ENCODE assay signal across 8 mouse cellular contexts in the genomic region with DNA sequence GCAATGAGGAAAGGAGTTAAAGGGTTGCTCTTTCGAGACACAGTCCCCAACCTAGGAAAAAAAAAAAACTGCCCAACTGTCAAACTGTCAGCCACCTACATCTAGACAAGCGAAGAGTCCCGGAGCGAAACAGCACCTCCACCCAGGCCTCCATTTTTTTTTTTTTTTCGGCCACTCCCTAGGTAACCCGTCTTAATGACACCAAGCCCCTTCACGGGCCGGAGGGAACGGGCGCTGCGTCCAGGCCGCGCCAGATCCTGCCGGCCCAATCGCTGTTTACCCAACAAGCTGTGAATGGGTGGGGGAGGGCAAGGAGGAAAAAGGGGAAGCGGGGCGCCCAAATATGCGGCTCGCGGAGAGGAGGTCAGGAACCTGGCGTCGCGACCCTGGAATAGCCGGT. TPM values are rescaled to one million over a fixed set of nuclear protein-coding genes. Genes with fewer than 3 reads are reported as not detected.
A peak's percentile ranks its signal among the peaks of the same experiment; 100 is the strongest.
DNase-seq lines count a peak whose midpoint lies in the region; ATAC-seq and TF ChIP-seq lines count a peak whose summit lies in the region.

No protein-coding gene starts in this region.

- peak overlapping the region; percentile 84 for H3K9ac ChIP-seq in hindbrain, embryonic 11.5 days (ENCODE audit: low read depth, low read length)
- H3K9ac ChIP-seq in liver, embryonic 13.5 days, result peak overlapping the region; percentile 97
- peak overlapping the region; percentile 75 for H3K9ac ChIP-seq in neural tube, embryonic 11.5 days (ENCODE audit: low read length)

- 4% methylated on average over 24 of the region's 24 CpGs for WGBS in hindbrain, embryonic 11.5 days
- WGBS in liver, embryonic 13.5 days (ENCODE audit: insufficient replicate concordance), result under 1% methylated on average over 24 of the region's 24 CpGs
- WGBS in neural tube, embryonic 11.5 days, result 2% methylated on average over 24 of the region's 24 CpGs

- peak overlapping the region; percentile 93 for H3K27ac ChIP-seq in gastrocnemius, adult 2 months
- peak overlapping the region; percentile 60; the same call in 1 of the 2 replicates for H3K27ac ChIP-seq in brown adipose tissue, adult 24 weeks (replicated peaks; ENCODE audit: low read depth, low read length)
- H3K27ac ChIP-seq in hindbrain, embryonic 11.5 days (ENCODE audit: low read depth, low read length), result 0 out of 2 replicates have a peak overlapping the region, but pooled peaks have one; percentile 30
- H3K27ac ChIP-seq in liver, embryonic 13.5 days, result peak overlapping the region; percentile 89
- H3K27ac ChIP-seq in neural tube, embryonic 11.5 days (ENCODE audit: low read depth, low read length), result no peak overlapping the region

- peak overlapping the region; percentile 94 for H3K4me3 ChIP-seq in gastrocnemius, adult 2 months
- H3K4me3 ChIP-seq in brown adipose tissue, adult 24 weeks (ENCODE audit: insufficient read depth, low read depth, low read length), result peak overlapping the region; percentile 81
- peak overlapping the region; percentile 91 for H3K4me3 ChIP-seq in hindbrain, embryonic 11.5 days (ENCODE audit: low read depth, low read length)
- peak overlapping the region; percentile 91 for H3K4me3 ChIP-seq in liver, embryonic 13.5 days (replicated peaks)
- H3K4me3 ChIP-seq in neural tube, embryonic 11.5 days (ENCODE audit: low read depth, low read length), result peak overlapping the region; percentile 83

- no peak for TF ChIP-seq CTCF in gastrocnemius, adult 2 months (IDR thresholded peaks at IDR 0.05)

- H3K4me2 ChIP-seq in hindbrain, embryonic 11.5 days (replicated peaks; ENCODE audit: low read depth, low read length), result peak overlapping the region; percentile 92
- H3K4me2 ChIP-seq in liver, embryonic 13.5 days, result peak overlapping the region; percentile 88
- H3K4me2 ChIP-seq in neural tube, embryonic 11.5 days (ENCODE audit: low read depth), result peak overlapping the region; percentile 77

- ATAC-seq in hindbrain, embryonic 11.5 days (ENCODE audit: low FRiP score), result peak; percentile 2; the same call in 1 of the 2 replicates
- ATAC-seq in liver, embryonic 13.5 days (ENCODE audit: low read depth), result peak; percentile 39
- ATAC-seq in neural tube, embryonic 11.5 days (ENCODE audit: insufficient read depth, low FRiP score, low TSS enrichment), result 0 out of 2 replicates have a peak, but pooled peaks have one; percentile 3

- no peak for DNase-seq in gastrocnemius, adult 2 months
- no peak for DNase-seq in gastrocnemius, postnatal 10 days
- no peak for DNase-seq in hindbrain, embryonic 11.5 days (ENCODE audit: low spot score)
- DNase-seq in liver, embryonic 13.5 days, result peak; percentile 41
- DNase-seq in neural tube, embryonic 11.5 days (ENCODE audit: low spot score), result no peak
- no peak for DNase-seq in adrenal gland, adult 2 months
- no peak for DNase-seq in thymus, adult 18-20 months

- H3K36me3 ChIP-seq in hindbrain, embryonic 11.5 days (ENCODE audit: control insufficient read depth, insufficient read depth, low read length), result peaks cover 3% of the 10 kb centered on the region; the same call in 1 of the 2 replicates
- peaks cover 44% of the 10 kb centered on the region for H3K36me3 ChIP-seq in liver, embryonic 13.5 days
- peaks cover 3% of the 10 kb centered on the region; the same call in 1 of the 2 replicates for H3K36me3 ChIP-seq in neural tube, embryonic 11.5 days (ENCODE audit: control insufficient read depth, insufficient read depth, low read length)

- no peaks in the 10 kb centered on the region for H3K9me3 ChIP-seq in hindbrain, embryonic 11.5 days (ENCODE audit: control insufficient read depth, low read length)
- H3K9me3 ChIP-seq in liver, embryonic 13.5 days (replicated peaks), result no peaks in the 10 kb centered on the region
- H3K9me3 ChIP-seq in neural tube, embryonic 11.5 days (ENCODE audit: control insufficient read depth, low read length), result no peaks in the 10 kb centered on the region

- H3K27me3 ChIP-seq in hindbrain, embryonic 11.5 days (ENCODE audit: control insufficient read depth, insufficient read depth, low read length), result no peaks in the 10 kb centered on the region
- H3K27me3 ChIP-seq in liver, embryonic 13.5 days, result peaks cover 28% of the 10 kb centered on the region
- no peaks in the 10 kb centered on the region for H3K27me3 ChIP-seq in neural tube, embryonic 11.5 days (ENCODE audit: control insufficient read depth, insufficient read depth, low read length)

- H3K4me1 ChIP-seq in brown adipose tissue, adult 24 weeks (ENCODE audit: control insufficient read depth, insufficient read depth, insufficient read length, low read length), result peaks cover 8% of the 10 kb centered on the region
- H3K4me1 ChIP-seq in hindbrain, embryonic 11.5 days (replicated peaks; ENCODE audit: control insufficient read depth, insufficient read depth, low read length), result peaks cover 8% of the 10 kb centered on the region; the same call in 1 of the 2 replicates
- H3K4me1 ChIP-seq in liver, embryonic 13.5 days (replicated peaks), result peaks cover 62% of the 10 kb centered on the region
- H3K4me1 ChIP-seq in neural tube, embryonic 11.5 days (ENCODE audit: control insufficient read depth, insufficient read depth, low read length), result peaks cover 22% of the 10 kb centered on the region

- intact Hi-C loops in gastrocnemius, adult 2 months (cut with DNase I), result no loop called here

RNA-seq across cellular contexts. Expression of a gene that starts 0.5 kb away (rescaled TPM):
- 10 to 100 TPM; 81.4 to 83.9 TPM for total RNA-seq in gastrocnemius, adult 2 months (2021)
- 10 to 100 TPM; 60.6 to 74.5 TPM for total RNA-seq in gastrocnemius, postnatal 10 days (2021)
- polyA plus RNA-seq in brown adipose tissue, adult 24 weeks (2012; ENCODE audit: insufficient read depth, insufficient read length, missing spikeins), result 145 and 164 TPM in 2 replicates
- polyA plus RNA-seq in hindbrain, embryonic 11.5 days (2014; fragmentation: Nextera tagmentation; extraction: Ambion mirVana), result 233 and 246 TPM in 2 replicates
- polyA plus RNA-seq in liver, embryonic 13.5 days (2015; fragmentation: Nextera tagmentation; extraction: Ambion mirVana), result 158 and 159 TPM in 2 replicates
- polyA plus RNA-seq in neural tube, embryonic 11.5 days (2014; fragmentation: Nextera tagmentation; extraction: Ambion mirVana), result 235 and 249 TPM in 2 replicates
- 100 to 1,000 TPM; 208 to 226 TPM for total RNA-seq in adrenal gland, adult 2 months (2021)
- 597 and 627 TPM in 2 replicates for polyA plus RNA-seq in adrenal gland, adult 2 months (2012; rRNA removed)

RNA-seq across cellular contexts. Expression of a gene that starts 3.4 kb away (rescaled TPM):
- total RNA-seq in gastrocnemius, adult 2 months (2021), result 1 to 10 TPM; 1.4 to 2.2 TPM
- total RNA-seq in gastrocnemius, postnatal 10 days (2021), result 10 to 100 TPM; 12.3 to 15.0 TPM
- polyA plus RNA-seq in brown adipose tissue, adult 24 weeks (2012; ENCODE audit: insufficient read depth, insufficient read length, missing spikeins), result 1.3 and 1.5 TPM in 2 replicates
- 27.3 and 27.9 TPM in 2 replicates for polyA plus RNA-seq in hindbrain, embryonic 11.5 days (2014; fragmentation: Nextera tagmentation; extraction: Ambion mirVana)
- 1.8 and 1.9 TPM in 2 replicates for polyA plus RNA-seq in liver, embryonic 13.5 days (2015; fragmentation: Nextera tagmentation; extraction: Ambion mirVana)
- 30.9 and 32.1 TPM in 2 replicates for polyA plus RNA-seq in neural tube, embryonic 11.5 days (2014; fragmentation: Nextera tagmentation; extraction: Ambion mirVana)
- total RNA-seq in adrenal gland, adult 2 months (2021), result 10 to 100 TPM in 1 of 2 experiments, 1 to 10 TPM in 1; 8.7 to 12.1 TPM
- 63.8 and 65.8 TPM in 2 replicates for polyA plus RNA-seq in adrenal gland, adult 2 months (2012; rRNA removed)

RNA-seq across cellular contexts. Expression of a gene that starts 5.2 kb away (rescaled TPM):
- total RNA-seq in gastrocnemius, adult 2 months (2021), result 1 to 10 TPM; 2.4 to 3.2 TPM
- total RNA-seq in gastrocnemius, postnatal 10 days (2021), result 1 to 10 TPM; 3.1 to 3.3 TPM
- 1.7 and 4.4 TPM in 2 replicates for polyA plus RNA-seq in brown adipose tissue, adult 24 weeks (2012; ENCODE audit: insufficient read depth, insufficient read length, missing spikeins)
- 21.0 and 26.8 TPM in 2 replicates for polyA plus RNA-seq in hindbrain, embryonic 11.5 days (2014; fragmentation: Nextera tagmentation; extraction: Ambion mirVana)
- 9.8 and 10.5 TPM in 2 replicates for polyA plus RNA-seq in liver, embryonic 13.5 days (2015; fragmentation: Nextera tagmentation; extraction: Ambion mirVana)
- 23.8 and 25.0 TPM in 2 replicates for polyA plus RNA-seq in neural tube, embryonic 11.5 days (2014; fragmentation: Nextera tagmentation; extraction: Ambion mirVana)
- 1 to 10 TPM; 9.5 to 9.7 TPM for total RNA-seq in adrenal gland, adult 2 months (2021)
- polyA plus RNA-seq in adrenal gland, adult 2 months (2012; rRNA removed), result 16.5 and 18.9 TPM in 2 replicates

RNA-seq across cellular contexts. Expression of a gene that starts 14.3 kb away (rescaled TPM):
- total RNA-seq in gastrocnemius, adult 2 months (2021), result under 1 TPM in 1 of 2 experiments, not detected in 1; 0.08 TPM
- under 1 TPM; 0.70 to 0.81 TPM for total RNA-seq in gastrocnemius, postnatal 10 days (2021)
- not detected in 2 replicates for polyA plus RNA-seq in brown adipose tissue, adult 24 weeks (2012; ENCODE audit: insufficient read depth, insufficient read length, missing spikeins)
- polyA plus RNA-seq in hindbrain, embryonic 11.5 days (2014; fragmentation: Nextera tagmentation; extraction: Ambion mirVana), result 1.7 and 1.8 TPM in 2 replicates
- 1.0 and 1.1 TPM in 2 replicates for polyA plus RNA-seq in liver, embryonic 13.5 days (2015; fragmentation: Nextera tagmentation; extraction: Ambion mirVana)
- polyA plus RNA-seq in neural tube, embryonic 11.5 days (2014; fragmentation: Nextera tagmentation; extraction: Ambion mirVana), result 0.81 and 1.8 TPM in 2 replicates
- 1 to 10 TPM in 1 of 2 experiments, under 1 TPM in 1; 0.52 to 1.1 TPM for total RNA-seq in adrenal gland, adult 2 months (2021)
- polyA plus RNA-seq in adrenal gland, adult 2 months (2012; rRNA removed), result 2.4 and 2.5 TPM in 2 replicates

RNA-seq across cellular contexts. Expression of a gene that starts 28.2 kb away (rescaled TPM):
- total RNA-seq in gastrocnemius, adult 2 months (2021), result 100 to 1,000 TPM; 267 to 281 TPM
- 100 to 1,000 TPM; 146 to 154 TPM for total RNA-seq in gastrocnemius, postnatal 10 days (2021)
- 28.3 and 48.3 TPM in 2 replicates for polyA plus RNA-seq in brown adipose tissue, adult 24 weeks (2012; ENCODE audit: insufficient read depth, insufficient read length, missing spikeins)
- polyA plus RNA-seq in hindbrain, embryonic 11.5 days (2014; fragmentation: Nextera tagmentation; extraction: Ambion mirVana), result 43.8 and 54.5 TPM in 2 replicates
- polyA plus RNA-seq in liver, embryonic 13.5 days (2015; fragmentation: Nextera tagmentation; extraction: Ambion mirVana), result 22.5 and 25.9 TPM in 2 replicates
- 56.3 and 67.0 TPM in 2 replicates for polyA plus RNA-seq in neural tube, embryonic 11.5 days (2014; fragmentation: Nextera tagmentation; extraction: Ambion mirVana)
- total RNA-seq in adrenal gland, adult 2 months (2021), result 10 to 100 TPM; 35.8 to 46.3 TPM
- polyA plus RNA-seq in adrenal gland, adult 2 months (2012; rRNA removed), result 49.3 and 67.1 TPM in 2 replicates
